Mouse (Mus musculus) left cerebral cortex, postnatal 36 days (tissue): Measurements from ENCODE around the gene Ywhaq. TPM values are rescaled to one million over a fixed set of nuclear protein-coding genes. Genes with fewer than 3 reads are reported as not detected.
A peak's percentile ranks its signal among the peaks of the same experiment; 100 is the strongest.

ENCODE experiments used
- DNase-seq, 2 experiments: peaks; one replicate each; pipeline ENCODE4 v3.0.0; 2021 to 2022; ENCODE audit warnings: low spot score in 2 of 2, mixed read lengths in 1 of 2
- intact Hi-C: fragments of 180-260 bp; cut with DNase I; formaldehyde crosslinking; loops from one replicate; pipeline ENCODE4 v1.15.1; 2025
- total RNA-seq, 2 experiments: library from RNA; stranded (reverse); gene quantifications; 2 replicates each; pipeline ENCODE4 v1.2.3; 2021

The Ywhaq gene
- total RNA-seq: 100 to 1,000 TPM; 430 to 485 TPM

GRCm38 (mm10) chr12:21417100-21418070, at the start of gene Ywhaq:
Ywhaq (minus strand) TSS chr12:21417637.
- intact Hi-C loops: loop anchor here (2.0 to 10.0 kb wide), 2 partner anchors 45 to 97 kb away; partner anchors contain the start of gene Adam17
- peak; percentile 96 to 98 for DNase-seq

- DNase-seq: no peak
- intact Hi-C loops: no loop called here
These were observed 46.0 kb upstream of the Ywhaq start for GRCm38 (mm10) chr12:21463448-21463891.

- intact Hi-C loops: no loop called here
These were observed 45.2 kb upstream of the Ywhaq start for GRCm38 (mm10) chr12:21462658-21463057.

GRCm38 (mm10) chr12:21459681-21460080, 42.2 kb upstream of the Ywhaq start:
- intact Hi-C loops: no loop called here
- DNase-seq: no peak

More at GRCm38 (mm10) chr12:21462658-21463057, 45.2 kb upstream of the Ywhaq start:
- DNase-seq: no peak

GRCm38 (mm10) chr12:21456021-21456420, 38.6 kb upstream of the Ywhaq start:
- DNase-seq: no peak
- intact Hi-C loops: no loop called here

- intact Hi-C loops: no loop called here
- no peak for DNase-seq
These were observed 34.3 kb upstream of the Ywhaq start for GRCm38 (mm10) chr12:21451752-21452151.

GRCm38 (mm10) chr12:21451351-21451750, 33.9 kb upstream of the Ywhaq start:
- no peak for DNase-seq
- intact Hi-C loops: no loop called here

GRCm38 (mm10) chr12:21443783-21444182, 26.3 kb upstream of the Ywhaq start:
- DNase-seq: no peak
- intact Hi-C loops: no loop called here

- intact Hi-C loops: no loop called here
- DNase-seq: no peak
These were observed 24.4 kb upstream of the Ywhaq start for GRCm38 (mm10) chr12:21441870-21442269.

- intact Hi-C loops: no loop called here
- no peak for DNase-seq
These were observed 22.0 kb upstream of the Ywhaq start for GRCm38 (mm10) chr12:21439428-21439827.

- intact Hi-C loops: no loop called here
- no peak for DNase-seq
These were observed 21.4 kb upstream of the Ywhaq start for GRCm38 (mm10) chr12:21438750-21439394.

GRCm38 (mm10) chr12:21438294-21438693, 20.9 kb upstream of the Ywhaq start:
- DNase-seq: no peak
- intact Hi-C loops: no loop called here

- intact Hi-C loops: no loop called here
- no peak for DNase-seq
These were observed 14.5 kb upstream of the Ywhaq start for GRCm38 (mm10) chr12:21431950-21432349.

GRCm38 (mm10) chr12:21431039-21431438, 13.6 kb upstream of the Ywhaq start:
- intact Hi-C loops: no loop called here
- no peak for DNase-seq

- DNase-seq: no peak
- intact Hi-C loops: no loop called here
These were observed 12.7 kb upstream of the Ywhaq start for GRCm38 (mm10) chr12:21430140-21430539.

GRCm38 (mm10) chr12:21429021-21429420, 11.6 kb upstream of the Ywhaq start:
- intact Hi-C loops: no loop called here
- no peak for DNase-seq

- intact Hi-C loops: no loop called here
- DNase-seq: no peak
These were observed 8.9 kb upstream of the Ywhaq start for GRCm38 (mm10) chr12:21426065-21426940.

GRCm38 (mm10) chr12:21424683-21425082, 7.2 kb upstream of the Ywhaq start:
- DNase-seq: no peak
- intact Hi-C loops: no loop called here

- DNase-seq: peak; percentile 17 to 31
These were observed 1.2 kb upstream of the Ywhaq start for GRCm38 (mm10) chr12:21418621-21419131.

More at GRCm38 (mm10) chr12:21418621-21419131, 1.2 kb upstream of the Ywhaq start:
- intact Hi-C loops: loop anchor here (10.0 kb wide), 1 partner anchor 96 kb away; no protein-coding TSS in a partner anchor
